Mouse (Mus musculus) layer of hippocampus, adult 9-11 months (tissue): ENCODE data around the gene Cyp2a22.
"Not testable (repeated sequence)": the region's sequence is repeated elsewhere in the genome, so short reads cannot be mapped to it uniquely, and the experiment has no call there.

Experiments
- DNase-seq: peaks from one replicate; pipeline ENCODE4 v3.0.0; 2022

Cyp2a22 gene

GRCm38 (mm10) chr7:26939262-26939661 is at the start of gene Cyp2a22:
Gene Cyp2a22 (minus strand): TSS chr7:26939384.
- no peak for DNase-seq

DNA sequence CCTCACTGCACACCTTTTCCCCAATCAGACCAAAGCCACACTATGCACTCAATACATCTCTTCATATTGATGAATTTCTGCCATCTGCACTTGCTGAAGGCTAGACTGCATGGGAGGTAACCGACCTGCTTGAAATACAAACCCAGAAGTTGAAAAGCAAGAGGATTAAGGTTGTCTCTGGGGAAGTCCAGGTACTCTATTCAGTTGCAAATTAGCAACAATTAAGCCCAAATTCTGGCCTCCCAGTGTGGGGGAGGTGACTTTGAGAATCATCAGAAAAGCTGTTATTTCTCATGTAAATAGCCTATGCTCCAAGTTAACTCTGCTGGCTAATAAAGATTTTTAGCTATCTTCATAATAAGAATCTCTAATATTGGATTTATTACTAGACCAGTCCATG is 44.0 kb upstream of the Cyp2a22 start:
- not testable (repeated sequence) for DNase-seq

DNA sequence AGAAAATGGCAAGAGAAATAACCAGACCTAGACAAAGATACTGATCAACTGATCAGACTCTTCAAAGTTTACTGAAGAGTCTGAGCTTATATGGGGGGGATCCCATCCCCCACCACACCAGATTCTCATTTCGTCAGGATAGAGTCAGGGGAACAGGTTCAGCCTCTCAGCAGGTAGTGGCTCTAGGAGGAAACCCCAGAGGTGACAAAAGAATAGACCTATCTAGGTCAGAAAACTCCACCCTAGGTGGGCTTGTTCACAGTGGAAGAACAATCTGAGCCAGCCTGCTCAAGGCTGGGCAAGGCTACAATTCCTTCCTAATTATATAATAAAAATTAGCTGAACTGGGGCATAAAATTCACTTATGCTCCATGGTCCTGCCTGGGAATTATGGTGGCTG is 43.4 kb upstream of the Cyp2a22 start:
- DNase-seq = no peak

DNA sequence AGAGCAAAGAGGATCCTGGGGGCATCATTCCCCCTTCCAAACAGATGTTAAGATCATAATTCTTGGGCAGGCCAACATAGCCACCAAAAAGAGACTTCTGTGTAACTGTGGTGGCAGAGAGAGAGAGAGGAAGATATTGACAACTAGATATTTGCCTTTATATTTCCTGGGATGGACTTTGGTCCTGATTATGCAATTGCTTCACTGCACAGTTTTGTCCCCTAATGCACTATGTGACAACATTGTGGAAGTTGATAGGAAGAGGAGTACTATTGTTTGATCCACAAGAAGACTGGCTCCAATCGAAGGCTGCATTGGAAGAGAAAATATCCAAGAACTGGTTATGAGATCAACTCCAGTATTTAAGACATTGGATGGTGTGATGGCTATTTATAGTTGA is 42.8 kb upstream of the Cyp2a22 start:
- not testable (repeated sequence) for DNase-seq

DNA sequence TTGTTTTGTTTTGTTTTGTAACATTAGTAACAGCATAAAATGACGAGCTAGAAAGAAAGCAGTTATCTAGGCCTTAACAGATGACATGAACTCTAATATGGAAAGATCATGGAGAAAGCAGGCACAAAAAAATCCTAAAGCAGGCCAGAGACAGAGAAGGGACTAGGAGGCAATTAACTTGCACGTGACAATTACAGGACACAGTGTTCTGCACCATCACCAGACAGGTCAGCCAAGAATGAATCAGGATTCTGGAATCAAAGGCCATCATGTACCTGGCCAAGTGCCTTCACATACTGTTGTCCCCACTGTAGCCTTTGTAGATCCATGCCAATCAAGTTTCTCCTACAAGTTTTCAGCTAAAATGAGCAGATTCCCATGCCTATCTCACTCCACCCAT is 42.3 kb upstream of the Cyp2a22 start:
- not testable (repeated sequence) for DNase-seq

- not testable (repeated sequence) for DNase-seq
Observed at GRCm38 (mm10) chr7:26962371-26962770, 23.2 kb upstream of the Cyp2a22 start.

DNA sequence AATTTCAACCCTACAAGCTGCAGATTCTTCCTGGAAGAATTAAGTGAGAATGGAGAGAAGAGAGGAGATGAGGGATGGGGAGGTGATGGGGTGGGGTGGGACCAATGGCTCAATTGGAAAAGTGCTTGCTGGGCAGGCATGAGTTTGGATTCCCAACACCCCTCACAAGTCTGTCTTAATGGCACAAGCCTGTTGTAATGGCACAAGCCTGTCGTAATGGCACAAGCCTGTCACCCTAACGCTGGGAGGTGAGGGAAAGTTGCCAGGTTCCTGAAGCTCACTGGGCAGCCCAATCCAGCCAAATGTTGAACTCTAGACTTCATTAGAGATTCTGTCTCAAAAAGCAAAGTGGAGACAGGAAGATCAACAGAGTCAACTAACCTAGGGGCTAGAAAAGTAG is 14.1 kb upstream of the Cyp2a22 start:
- not testable (repeated sequence) for DNase-seq

DNA sequence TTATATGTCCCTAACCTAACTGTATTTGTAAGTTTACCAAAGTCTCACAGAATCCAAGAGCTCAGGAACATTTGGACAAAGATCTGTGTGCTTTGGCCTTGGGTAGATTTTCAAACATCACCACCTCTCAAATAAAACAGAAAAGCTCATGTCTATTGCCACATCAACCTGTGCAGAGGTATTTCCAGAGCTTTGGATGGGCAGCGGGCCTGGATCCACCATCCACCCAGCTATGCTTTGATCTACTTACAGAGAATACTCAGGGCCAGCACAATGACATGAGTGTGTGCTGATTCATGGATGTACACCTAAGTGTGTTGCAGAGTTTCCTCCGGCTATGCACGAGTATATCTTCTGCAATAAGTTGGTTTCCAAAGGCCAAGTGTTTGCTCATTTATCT is 13.5 kb upstream of the Cyp2a22 start:
- not testable (repeated sequence) for DNase-seq

- not testable (repeated sequence) for DNase-seq
Observed at GRCm38 (mm10) chr7:26941320-26941925, 2.2 kb upstream of the Cyp2a22 start.

GRCm38 (mm10) chr7:26917114-26917513 is 22.1 kb downstream of the Cyp2a22 start:
- DNase-seq = not testable (repeated sequence)
